Mouse (Mus musculus) natural killer cell, adult 2 months (primary cell): ENCODE results near the gene Qtrt1.
A peak's percentile ranks its signal among the peaks of the same experiment; 100 is the strongest.

ENCODE experiments used
- DNase-seq, 2 experiments: peaks; one replicate each; pipeline ENCODE4 v3.0.0; 2022; ENCODE audit warnings: low spot score in 2 of 2

Gene Qtrt1

DNA sequence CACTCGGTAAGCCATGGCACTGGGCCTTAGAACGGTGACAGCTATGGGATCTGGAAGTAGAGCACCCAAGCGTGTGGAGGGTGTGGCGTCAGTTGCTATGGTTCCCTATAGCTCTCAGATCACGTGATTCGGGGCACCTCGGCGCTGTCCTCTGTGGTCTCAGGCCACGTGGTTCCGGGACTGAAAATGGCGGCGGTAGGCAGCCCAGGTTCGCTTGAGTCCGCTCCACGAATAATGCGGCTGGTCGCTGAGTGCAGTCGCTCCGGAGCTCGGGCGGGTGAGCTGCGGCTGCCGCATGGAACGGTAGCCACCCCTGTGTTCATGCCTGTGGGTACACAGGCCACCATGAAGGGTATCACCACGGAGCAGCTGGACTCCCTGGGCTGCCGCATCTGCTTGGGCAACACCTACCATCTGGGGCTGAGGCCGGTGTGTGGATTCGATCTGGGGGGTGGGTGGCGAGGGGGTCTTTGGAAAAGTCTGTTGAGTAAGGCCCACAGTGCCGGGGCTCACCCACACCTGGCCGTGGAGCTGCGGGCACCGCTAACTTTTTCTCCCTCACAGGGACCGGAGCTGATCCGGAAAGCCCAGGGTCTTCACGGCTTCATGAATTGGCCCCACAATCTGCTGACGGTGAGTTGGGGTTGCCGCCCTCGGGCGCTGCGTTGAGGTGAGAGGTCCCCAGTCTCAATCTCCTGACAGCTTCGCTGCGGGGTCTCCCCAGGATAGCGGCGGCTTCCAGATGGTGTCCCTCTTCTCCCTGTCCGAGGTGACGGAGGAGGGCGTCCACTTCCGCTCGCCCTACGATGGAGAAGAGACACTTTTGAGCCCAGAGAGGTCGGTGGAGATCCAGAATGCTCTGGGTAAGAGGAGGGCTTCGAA is at the start of gene Qtrt1:
TSS of gene Qtrt1 (plus strand) at position 169 of the 882 bp plus-strand sequence.
- DNase-seq: peak; percentile 84 to 85

GRCm38 (mm10) chr9:21366541-21367220 is 45.0 kb upstream of the Qtrt1 start:
- peak; percentile 69 to 83 for DNase-seq

- peak; percentile 100 for DNase-seq
Observed at GRCm38 (mm10) chr9:21367357-21368111, 44.1 kb upstream of the Qtrt1 start, which contains the start of gene Ilf3. Gene Ilf3 (plus strand): TSS chr9:21367871.

- peak; percentile 73 to 88 for DNase-seq
Observed at GRCm38 (mm10) chr9:21368131-21368584, 43.5 kb upstream of the Qtrt1 start.

- DNase-seq: no peak
Observed at GRCm38 (mm10) chr9:21369080-21369479, 42.6 kb upstream of the Qtrt1 start.

DNA sequence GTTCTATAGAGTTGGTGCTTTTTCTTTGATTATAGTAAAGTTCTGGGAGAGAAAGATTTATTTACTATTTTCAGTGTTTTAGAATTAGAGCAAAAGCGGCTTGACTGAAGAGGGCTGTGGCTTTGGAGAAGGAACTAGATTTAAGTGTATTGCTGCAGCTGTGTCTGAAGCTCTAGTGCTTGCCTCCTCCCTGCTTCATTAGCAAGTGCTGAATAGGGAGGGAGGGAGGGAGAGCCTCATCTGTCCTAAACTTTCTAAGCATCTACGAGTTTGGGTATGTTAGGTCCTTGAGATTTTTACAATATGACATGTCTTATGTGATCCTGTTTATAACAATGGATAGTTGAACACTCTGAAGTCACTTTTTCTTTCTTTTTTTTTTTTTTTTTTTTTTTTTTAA is 40.8 kb upstream of the Qtrt1 start:
- DNase-seq: no peak

DNA sequence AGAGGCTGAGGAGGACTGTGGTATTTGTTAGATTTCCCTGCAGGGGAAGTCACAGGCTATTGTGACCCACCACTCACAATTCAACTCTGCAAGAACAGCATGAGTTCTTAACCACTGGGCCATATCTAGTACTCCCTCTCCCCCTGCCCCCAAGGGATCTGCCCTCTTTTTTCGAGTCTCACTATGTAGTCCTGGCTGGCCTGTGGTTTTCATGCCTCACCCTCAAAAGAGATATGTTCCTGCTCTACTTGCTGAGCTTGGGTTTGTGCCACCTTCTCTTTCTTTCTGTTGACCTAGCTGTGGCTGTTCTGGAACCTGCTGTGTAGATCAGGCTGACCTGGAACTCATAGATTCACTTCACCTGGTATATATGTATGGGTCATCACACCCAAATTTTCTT is 39.1 kb upstream of the Qtrt1 start:
- DNase-seq: peak in 1 of 2 experiments; percentile 31

DNA sequence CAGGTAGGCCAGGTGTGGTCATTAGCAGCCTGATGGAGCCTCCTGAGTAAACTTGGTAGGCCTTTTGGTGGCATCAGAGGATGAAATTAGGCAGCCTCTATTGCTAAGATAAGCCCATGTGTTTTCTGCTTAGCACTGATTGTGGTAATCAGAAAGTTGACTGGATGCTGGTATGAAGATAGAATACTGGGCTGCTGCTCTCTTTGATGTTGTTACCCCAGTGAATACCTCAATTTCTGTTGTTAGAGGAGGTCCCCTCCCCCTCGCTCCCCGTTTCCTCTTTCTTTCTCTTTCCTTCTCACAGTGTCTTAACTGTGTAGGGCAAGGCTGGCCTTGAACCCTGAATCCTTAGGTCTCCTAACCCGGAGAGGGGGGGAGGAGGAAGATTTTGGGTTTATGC is 32.4 kb upstream of the Qtrt1 start:
- no peak for DNase-seq

DNA sequence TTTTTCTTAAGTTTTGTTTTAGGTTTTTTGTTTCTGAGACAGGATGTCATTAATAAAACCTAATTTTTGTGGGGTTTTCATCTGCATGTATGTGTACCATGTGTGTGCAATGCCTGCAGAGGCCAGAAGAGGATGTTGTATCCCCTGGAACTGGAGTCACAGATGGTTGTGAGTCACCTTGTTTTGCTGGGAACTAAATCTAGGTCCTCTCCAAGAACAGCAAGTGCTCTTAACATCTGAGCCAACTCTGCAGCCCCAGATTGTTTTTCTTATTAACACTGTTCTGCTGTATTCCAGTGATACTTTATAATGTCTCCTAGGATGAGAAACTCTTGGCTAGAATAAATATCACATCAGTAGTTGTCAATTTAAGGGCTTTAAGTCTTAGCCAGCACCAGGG is 30.8 kb upstream of the Qtrt1 start:
- DNase-seq: no peak

DNA sequence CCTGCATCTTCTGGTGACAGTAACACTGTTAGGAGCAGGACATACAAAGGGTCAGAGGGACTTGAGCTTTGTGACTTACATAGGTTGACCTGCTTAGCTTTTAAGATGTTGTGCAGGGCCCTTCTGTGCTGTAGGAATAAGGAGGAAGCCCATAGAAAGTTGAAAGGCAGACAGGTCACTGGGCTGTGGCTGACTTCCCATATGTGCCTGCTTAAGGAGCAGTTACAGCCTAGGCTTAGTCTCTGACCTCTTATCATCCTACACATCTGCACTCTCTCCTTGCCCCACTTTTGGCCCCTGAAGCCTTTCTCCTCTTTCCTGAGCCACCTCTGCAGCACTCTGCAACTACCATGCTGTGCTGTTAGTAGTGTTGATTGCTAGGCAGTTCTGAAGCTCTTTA is 27.7 kb upstream of the Qtrt1 start:
- DNase-seq: no peak

- no peak for DNase-seq
Observed at GRCm38 (mm10) chr9:21392646-21393175, 18.9 kb upstream of the Qtrt1 start.

DNA sequence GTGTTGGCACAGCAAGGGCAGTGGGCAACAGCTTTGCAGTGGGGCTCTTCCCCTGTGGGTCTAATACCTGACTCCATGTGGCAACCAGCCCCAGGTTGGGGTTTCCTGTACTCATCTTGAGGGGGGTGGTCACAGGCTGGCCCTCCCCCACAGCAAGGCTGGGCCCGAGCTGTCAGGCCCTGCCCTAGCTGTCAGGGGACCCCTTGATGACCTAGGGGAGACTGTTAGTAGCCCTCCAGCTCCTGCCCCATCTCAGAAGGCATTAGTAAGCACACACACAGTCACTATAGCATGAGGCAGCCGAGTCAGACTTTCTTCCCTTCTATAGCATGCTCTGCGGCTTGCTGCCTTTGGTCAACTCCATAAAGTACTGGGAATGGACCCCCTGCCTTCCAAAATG is 15.9 kb upstream of the Qtrt1 start:
- no peak for DNase-seq

- DNase-seq: no peak
Observed at GRCm38 (mm10) chr9:21397170-21397569, 14.5 kb upstream of the Qtrt1 start.

- DNase-seq: no peak
Observed at GRCm38 (mm10) chr9:21401042-21401441, 10.6 kb upstream of the Qtrt1 start.

GRCm38 (mm10) chr9:21402764-21403253 is 8.8 kb upstream of the Qtrt1 start:
- no peak for DNase-seq

DNA sequence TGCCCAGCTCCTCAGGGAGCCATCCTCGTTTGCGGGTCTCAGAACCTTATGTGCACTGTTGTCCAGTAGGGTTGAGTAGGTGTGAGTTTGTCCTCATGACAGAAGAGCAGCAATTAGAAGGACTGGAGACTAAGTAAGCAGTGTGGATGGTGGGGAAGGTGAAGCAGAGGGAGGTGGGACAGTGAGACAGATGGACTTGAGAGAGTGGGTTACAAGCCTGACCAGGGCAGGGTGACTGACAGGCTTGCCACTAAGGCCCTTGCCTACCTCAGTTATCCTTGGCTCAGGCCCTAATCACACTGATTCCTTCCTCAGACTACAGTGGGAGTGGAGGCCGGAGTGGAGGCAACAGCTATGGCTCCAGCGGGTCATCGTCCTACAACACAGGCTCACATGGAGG is 7.9 kb upstream of the Qtrt1 start:
- DNase-seq: no peak

DNA sequence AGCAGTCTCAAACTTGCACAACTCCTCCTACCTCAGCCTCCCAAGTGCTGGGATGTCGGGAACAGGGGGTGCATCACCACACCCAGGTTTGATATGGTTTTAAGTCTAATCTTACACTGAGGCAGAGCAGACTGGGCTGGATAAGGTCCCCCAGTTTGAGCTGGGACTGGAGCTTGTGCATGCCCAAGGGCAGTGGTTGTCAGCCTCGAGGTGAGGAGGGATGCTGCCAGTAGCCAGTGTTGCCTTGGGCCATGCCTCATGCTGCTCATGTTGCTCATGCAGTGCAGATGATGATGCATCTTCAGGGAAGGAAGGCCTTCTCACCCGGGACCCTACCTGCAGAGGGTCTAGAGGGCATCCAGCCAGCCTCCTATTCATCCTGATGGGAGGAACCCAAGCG is 6.1 kb upstream of the Qtrt1 start:
- DNase-seq: no peak

GRCm38 (mm10) chr9:21407951-21408350 is 3.7 kb upstream of the Qtrt1 start:
- no peak for DNase-seq

GRCm38 (mm10) chr9:21408624-21409023 is 3.0 kb upstream of the Qtrt1 start:
- DNase-seq: no peak

- DNase-seq: peak; percentile 82 to 87
Observed at GRCm38 (mm10) chr9:21409592-21410317, 1.9 kb upstream of the Qtrt1 start.

GRCm38 (mm10) chr9:21417866-21418265 is 6.2 kb downstream of the Qtrt1 start:
- DNase-seq: no peak
